Comparison of ENCODE assay signal across 8 mouse cellular contexts in genomic region chr6:52724805-52725439, GRCm38 (mm10). TPM values are rescaled to one million over a fixed set of nuclear protein-coding genes. Genes with fewer than 3 reads are reported as not detected.
DNase-seq lines count a peak whose midpoint lies in the region; ATAC-seq and TF ChIP-seq lines count a peak whose summit lies in the region.
"Had no signal": no experiment of that assay in that cellular context is flagged by ENCODE, and none has a peak within 500 bp of the region (broad histone marks: within the 10 kb centered on the region; RNA-seq: fewer than 3 reads in every experiment).

No protein-coding gene starts in this region.

- H3K4me3 ChIP-seq in C2C12 (ENCODE audit: insufficient read depth, poor library complexity, severe bottlenecking) (no peak overlapping the region), ES-E14 (ENCODE audit: insufficient read depth in 1 of 2, low read depth in 1 of 2, low read length in 2 of 2, poor library complexity in 1 of 2, severe bottlenecking in 1 of 2) (no peak overlapping the region)
- no peak overlapping the region for H3K4me3 ChIP-seq in lung, postnatal 0 days (ENCODE audit: low read depth, low read length)

- H3K4me2 ChIP-seq in lung, postnatal 0 days (replicated peaks; ENCODE audit: low read depth, low read length): no peak overlapping the region

- H3K36me3 ChIP-seq in C2C12 (ENCODE audit: control insufficient read depth, insufficient read depth): peaks cover 52% of the 10 kb centered on the region
- peaks cover 2% of the 10 kb centered on the region for H3K36me3 ChIP-seq in ES-E14 (ENCODE audit: control insufficient read depth, insufficient read depth, low read length, poor library complexity, severe bottlenecking)
- H3K36me3 ChIP-seq in lung, postnatal 0 days (ENCODE audit: insufficient read depth, low read length): peaks cover 11% of the 10 kb centered on the region; the same call in 1 of the 2 replicates

- H3K4me1 ChIP-seq in ES-E14 (ENCODE audit: control insufficient read depth in 2 of 2, insufficient read depth in 2 of 2, low read length in 2 of 2, poor library complexity in 1 of 2): no peaks in the 10 kb centered on the region
- no peaks in the 10 kb centered on the region for H3K4me1 ChIP-seq in lung, postnatal 0 days (ENCODE audit: insufficient read depth, low read depth, low read length)

- ATAC-seq in cerebellum, adult (ENCODE audit: insufficient number of reproducible peaks, low FRiP score, low TSS enrichment): 0 out of 2 replicates have a peak, but pooled peaks have one; percentile 36
- no peak for ATAC-seq in lung, postnatal 0 days

- peak; percentile 47 for DNase-seq in ES-E14 (ENCODE audit: low read depth, low spot score)
- peak; percentile 36 to 56 for DNase-seq in frontal cortex, postnatal 25 days (ENCODE audit: low spot score in 2 of 2)
- peak; percentile 66 to 70 for DNase-seq in kidney, postnatal 4 days
- peak; percentile 83 for DNase-seq in lung, postnatal 0 days (ENCODE audit: low spot score)
- peak; percentile 20 to 39 for DNase-seq in right cerebral cortex, postnatal 36 days (ENCODE audit: low spot score in 2 of 2)

- no peaks in the 10 kb centered on the region for H3K9me3 ChIP-seq in ES-E14 (ENCODE audit: control insufficient read depth, insufficient read depth, low read depth, low read length)
- H3K9me3 ChIP-seq in lung, postnatal 0 days (ENCODE audit: low read length): no peaks in the 10 kb centered on the region

- peak; percentile 25 for TF ChIP-seq CTCF in C2C12 (IDR thresholded peaks at IDR 0.05; ENCODE audit: control insufficient read depth, insufficient read depth, insufficient read length)
- TF ChIP-seq CTCF in lung, postnatal 0 days (IDR thresholded peaks at IDR 0.05): peak; percentile 96

- TF ChIP-seq EP300 in lung, postnatal 0 days (IDR thresholded peaks at IDR 0.05): no peak

- WGBS in lung, postnatal 0 days: 48% methylated on average over 8 of the region's 8 CpGs

- peaks cover 30% of the 10 kb centered on the region for H3K79me2 ChIP-seq in C2C12 (ENCODE audit: control insufficient read depth, insufficient read depth)

- no peak overlapping the region for H3K27ac ChIP-seq in ES-E14 (ENCODE audit: insufficient read depth, low read depth, low read length, poor library complexity, severe bottlenecking)
- H3K27ac ChIP-seq in lung, postnatal 0 days (ENCODE audit: low read length): no peak overlapping the region
- H3K27ac ChIP-seq: macrophage had no signal

- H3K9ac ChIP-seq in ES-E14 (ENCODE audit: insufficient read depth, low read depth, low read length, poor library complexity, severe bottlenecking): no peak overlapping the region
- no peak overlapping the region for H3K9ac ChIP-seq in lung, postnatal 0 days (replicated peaks; ENCODE audit: low read depth)

- H3K27me3 ChIP-seq in C2C12 (ENCODE audit: control insufficient read depth, insufficient read depth, insufficient read length): no peaks in the 10 kb centered on the region
- no peaks in the 10 kb centered on the region for H3K27me3 ChIP-seq in lung, postnatal 0 days (replicated peaks; ENCODE audit: insufficient read depth, low read length)

- peaks cover 17% of the 10 kb centered on the region for H3K79me3 ChIP-seq in C2C12 (ENCODE audit: low read depth)

- in situ Hi-C loops in ES-E14 (cut with MboI; ENCODE audit: low sequenced_read_pairs in 2 of 2, unreplicated experiment in 2 of 2): no loop called here

- H3ac ChIP-seq in C2C12 (ENCODE audit: control insufficient read depth, insufficient read length, low read depth): no peak overlapping the region

TF ChIP-seq in C2C12, 6 proteins besides CTCF, POLR2A, EP300 and RAD21:
- TF ChIP-seq FOSL1 (IDR thresholded peaks at IDR 0.05; ENCODE audit: insufficient read depth, low read length, poor library complexity, severe bottlenecking) (no peak), USF1 (IDR thresholded peaks at IDR 0.05; ENCODE audit: low read depth) (no peak), CEBPB (IDR thresholded peaks at IDR 0.05; ENCODE audit: low read depth) (no peak), MYOG (IDR thresholded peaks at IDR 0.05; ENCODE audit: control insufficient read depth, extremely low read depth, insufficient read length) (no peak), MAX (IDR thresholded peaks at IDR 0.05) (no peak), MYOD1 (IDR thresholded peaks at IDR 0.05; ENCODE audit: control insufficient read depth, insufficient read length, low read depth) (no peak)

TF ChIP-seq in ES-E14, 5 proteins besides CTCF, POLR2A, EP300 and RAD21:
- TF ChIP-seq MAFK (IDR thresholded peaks at IDR 0.05; ENCODE audit: insufficient read depth, low read depth, low read length): no peak
- 0 out of 2 replicates have a peak, but pooled peaks have one; percentile 14 for TF ChIP-seq ZC3H11A (IDR thresholded peaks at IDR 0.05; ENCODE audit: borderline replicate concordance, low read depth, low read length)
TF ChIP-seq in ES-E14: peak in this region for 1.

RNA-seq across cellular contexts. Expression of gene Tax1bp1, which starts 11.4 kb away (rescaled TPM):
- 20.5 TPM for polyA plus RNA-seq in C2C12 (2012; fragmentation: generic; extraction: Trizol)
- 47.7 and 74.0 TPM in 2 replicates for total RNA-seq in ES-E14 (2012; rRNA removed)
- 234 and 235 TPM in 2 replicates for polyA plus RNA-seq in lung, postnatal 0 days (2015; fragmentation: Nextera tagmentation; extraction: Ambion mirVana)

Comparison
In these comparisons a context has a peak if more than half of its experiments do, and no peak if none do; other contexts are left out.
1. DNase-seq: peak in every context shown above with its lines; median percentile 83 in lung, postnatal 0 days; 68 in kidney, postnatal 4 days; 47 in ES-E14; 46 in frontal cortex, postnatal 25 days; 30 in right cerebral cortex, postnatal 36 days.
2. RNA of gene Tax1bp1, which starts 11.4 kb away (polyA plus RNA-seq): 234 to 235 TPM in lung, postnatal 0 days; 20.5 TPM in C2C12 (single experiment); every median in the first group is over 10 times any median in the second.